Mouse (Mus musculus): ENCODE results near the gene Stambp.

Stambp gene

DNA sequence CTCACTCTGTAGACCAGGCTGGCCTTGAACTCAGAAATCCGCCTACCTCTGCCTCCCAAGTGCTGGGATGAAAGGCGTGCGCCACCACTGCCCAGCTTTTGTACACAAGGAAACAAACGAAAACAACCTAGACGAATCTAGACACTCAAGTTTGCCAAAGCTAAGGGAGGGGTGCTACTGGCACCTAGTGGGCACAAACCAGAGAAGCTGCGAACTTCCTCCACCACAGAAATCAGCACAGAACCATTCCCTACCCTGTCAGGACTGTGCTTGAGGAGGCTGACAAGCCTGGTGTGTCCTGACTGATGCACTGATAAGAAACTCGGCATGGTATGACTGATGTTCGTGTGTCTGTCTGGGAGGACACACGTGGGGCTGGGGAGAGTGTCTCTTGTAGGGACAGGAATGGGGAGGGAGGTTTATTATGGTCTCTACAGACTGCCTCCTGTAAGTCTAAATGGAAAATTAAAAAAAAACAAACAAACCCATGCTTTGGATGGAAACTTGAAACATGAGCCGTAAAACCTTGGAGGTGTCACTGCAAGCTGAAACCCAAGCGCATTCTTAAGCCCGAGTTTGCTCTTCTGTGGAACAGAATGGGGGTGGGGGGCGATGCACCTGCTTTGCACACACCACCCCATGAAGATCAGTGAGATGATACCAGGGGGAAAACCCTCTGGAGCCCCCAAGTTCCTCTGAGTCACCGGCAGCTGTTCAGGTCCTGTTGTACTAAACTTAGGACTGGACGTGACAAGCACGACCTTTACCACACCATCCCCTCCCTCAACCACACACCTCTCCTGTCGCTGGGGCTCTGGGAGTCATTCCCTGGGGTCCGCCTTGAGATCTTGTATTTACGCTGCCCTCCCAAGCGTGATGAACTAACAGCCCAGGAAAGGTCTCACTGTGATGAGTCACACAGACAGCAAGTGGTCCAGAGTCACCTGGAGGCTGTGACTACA, 3.3 kb downstream of the Stambp start:
- DNase-seq = peak; percentile 46

DNA sequence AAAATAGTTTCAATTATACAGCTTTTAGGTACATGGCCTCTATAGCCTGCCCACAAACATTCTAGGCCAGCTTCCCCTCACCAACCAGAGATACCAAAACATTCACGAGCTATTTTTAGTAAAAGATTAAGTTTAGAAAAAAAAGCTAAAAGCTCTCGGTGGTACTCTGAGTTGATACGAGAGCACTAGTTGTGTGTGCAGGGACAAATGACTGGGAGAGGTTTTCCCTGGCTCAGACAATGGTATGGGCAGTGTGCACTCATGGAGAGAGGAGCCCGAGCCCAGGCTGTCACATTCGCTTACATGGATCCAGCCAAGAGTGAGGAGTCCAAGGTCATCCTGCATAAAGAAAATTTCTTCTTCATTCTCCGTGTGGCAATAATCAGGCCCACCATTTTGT, 16.6 kb downstream of the Stambp start:
- DNase-seq = no peak

DNA sequence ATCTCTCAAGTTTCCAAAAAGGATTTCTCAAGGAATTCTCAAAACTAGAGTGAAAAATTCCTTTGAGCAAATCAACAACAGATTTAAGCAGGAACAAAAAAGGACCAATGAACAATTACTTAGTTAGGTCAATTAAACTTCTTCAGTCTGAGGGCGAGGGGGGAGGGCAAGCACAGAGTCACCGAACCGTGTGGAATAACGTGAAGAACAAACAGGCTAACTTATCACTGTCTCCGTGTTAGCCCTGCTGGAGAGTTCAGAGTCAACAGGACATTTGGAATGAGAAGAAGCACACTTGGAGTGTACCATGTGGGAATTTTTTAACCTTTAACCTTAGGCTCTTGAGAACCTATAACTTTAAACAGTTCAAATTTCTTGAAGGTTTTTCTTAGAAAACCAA, 24.2 kb downstream of the Stambp start:
- no peak for DNase-seq

DNA sequence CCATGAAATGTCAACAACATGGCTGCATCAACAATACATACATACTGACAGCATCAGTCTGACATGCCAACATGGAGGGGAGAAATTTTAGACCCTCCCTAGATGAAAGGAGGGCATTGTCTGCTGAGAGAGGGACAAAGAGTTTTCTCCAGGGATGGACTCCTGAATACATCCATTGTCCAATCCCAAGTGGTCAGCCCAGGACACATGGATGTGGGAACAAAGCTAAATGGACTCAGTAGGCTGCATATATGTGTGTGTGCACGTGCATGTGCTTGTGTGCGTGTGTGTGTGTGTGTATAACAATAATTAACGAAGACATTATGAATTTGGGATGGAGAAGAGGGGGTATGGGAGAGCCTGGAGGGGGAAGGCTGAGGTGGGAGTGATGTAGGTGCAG, 26.8 kb downstream of the Stambp start:
- no peak for DNase-seq

DNA sequence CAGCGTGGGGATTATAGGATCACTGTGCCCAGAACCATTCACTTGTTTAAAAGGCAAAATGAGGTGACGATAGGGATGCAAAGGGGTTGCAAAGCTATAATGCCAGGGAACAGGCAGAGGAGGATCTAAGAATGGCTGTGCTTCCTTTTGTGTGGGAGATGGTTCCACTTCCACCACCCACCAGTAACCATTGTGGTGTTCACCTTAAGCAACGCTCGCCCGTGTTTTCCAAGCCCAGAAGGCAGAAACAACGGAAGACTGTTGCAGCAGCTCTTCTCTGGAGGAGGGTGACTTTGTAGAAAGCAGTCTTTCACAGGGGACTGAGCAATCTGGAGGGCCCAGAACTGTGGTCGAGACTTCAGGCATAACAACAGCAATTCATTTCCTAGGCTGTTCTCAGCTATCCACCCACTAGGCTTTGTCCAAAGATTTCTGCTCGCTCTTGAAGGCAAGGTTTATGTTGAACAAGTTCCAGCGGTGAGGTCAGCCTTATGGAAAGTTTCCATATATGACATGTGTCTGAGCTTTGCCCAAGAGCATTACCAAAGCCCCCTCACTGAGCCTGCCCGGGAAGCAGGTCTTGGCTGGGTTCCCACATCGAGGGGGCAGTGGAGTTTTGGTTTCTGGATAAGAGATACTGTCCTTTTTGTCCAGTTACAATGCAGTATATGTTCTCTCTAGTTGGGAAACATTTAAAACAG, 30.6 kb downstream of the Stambp start:
- peak; percentile 66 for DNase-seq

DNA sequence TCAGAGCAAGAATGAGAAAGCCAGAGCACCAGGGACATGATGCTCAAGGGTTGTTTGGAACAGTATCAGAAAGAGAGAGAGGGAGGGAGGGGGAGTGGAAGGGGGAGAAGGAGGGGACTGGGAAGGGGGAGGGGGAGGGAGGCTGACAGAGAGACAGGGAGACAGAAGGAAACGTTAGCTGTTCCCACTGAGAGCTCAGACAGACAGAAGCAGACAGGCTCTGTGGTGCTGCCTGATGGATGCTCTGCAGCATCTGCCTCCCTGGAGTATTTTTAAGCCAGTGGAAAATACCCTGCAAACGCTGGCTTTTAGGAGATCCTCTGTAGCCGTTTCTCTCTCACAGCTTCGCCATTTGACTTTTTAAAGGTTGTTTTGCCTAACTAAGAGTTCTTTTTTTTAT, 32.5 kb downstream of the Stambp start:
- DNase-seq = no peak

DNA sequence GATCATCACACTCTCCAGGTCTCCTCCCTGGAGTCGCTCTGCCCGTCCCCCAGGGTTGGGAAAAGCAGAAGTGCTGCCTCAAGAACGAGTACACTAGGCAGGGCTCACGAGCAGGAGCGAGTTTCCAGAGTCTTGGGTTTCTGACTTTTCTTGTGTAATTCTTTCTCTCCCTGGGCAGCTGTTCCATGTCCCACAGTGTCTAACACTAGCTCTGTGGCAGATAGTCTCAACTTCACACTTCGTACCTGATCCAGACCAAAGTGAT, 35.8 kb downstream of the Stambp start:
- DNase-seq = no peak

DNA sequence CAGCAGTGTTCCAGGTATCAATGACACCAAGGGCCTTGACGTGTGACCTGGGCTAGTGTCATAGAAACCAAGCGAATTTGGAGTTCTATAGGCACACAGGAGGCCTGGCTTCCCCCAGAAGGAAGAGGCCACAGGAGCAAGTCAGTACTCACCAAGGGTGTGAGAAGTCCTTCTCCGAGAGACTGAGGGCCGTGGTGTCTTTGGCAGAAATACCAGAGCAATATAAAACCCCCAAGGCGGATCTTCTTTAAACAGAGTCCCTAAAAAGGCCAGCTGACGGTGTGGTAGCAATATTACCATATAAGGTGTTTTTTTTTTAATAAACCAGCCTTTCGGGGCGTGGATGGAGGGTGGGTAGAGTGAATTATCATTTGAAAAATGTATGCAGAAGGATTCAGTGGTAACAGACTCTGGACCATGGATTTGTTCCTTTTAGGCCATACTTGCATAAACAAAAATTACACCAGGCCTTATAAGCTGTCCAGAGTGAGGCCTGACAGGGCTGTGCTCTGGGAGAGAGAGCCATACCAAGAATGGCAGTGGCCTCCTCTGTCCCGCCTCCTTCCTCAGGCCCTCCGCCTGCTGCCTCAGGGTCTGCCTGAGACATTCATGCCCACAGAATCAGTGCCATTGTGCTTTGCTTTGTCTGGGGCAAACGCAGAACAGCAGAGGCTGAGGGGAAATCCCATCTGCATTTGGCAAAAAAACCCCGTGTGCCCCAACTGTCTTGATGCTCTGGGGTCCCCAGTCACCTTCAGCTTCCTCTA, 36.3 kb downstream of the Stambp start, which contains the start of gene Actg2:
Actg2 (minus strand) TSS at position 238 of the 767 bp plus-strand sequence.
- no peak for DNase-seq

DNA sequence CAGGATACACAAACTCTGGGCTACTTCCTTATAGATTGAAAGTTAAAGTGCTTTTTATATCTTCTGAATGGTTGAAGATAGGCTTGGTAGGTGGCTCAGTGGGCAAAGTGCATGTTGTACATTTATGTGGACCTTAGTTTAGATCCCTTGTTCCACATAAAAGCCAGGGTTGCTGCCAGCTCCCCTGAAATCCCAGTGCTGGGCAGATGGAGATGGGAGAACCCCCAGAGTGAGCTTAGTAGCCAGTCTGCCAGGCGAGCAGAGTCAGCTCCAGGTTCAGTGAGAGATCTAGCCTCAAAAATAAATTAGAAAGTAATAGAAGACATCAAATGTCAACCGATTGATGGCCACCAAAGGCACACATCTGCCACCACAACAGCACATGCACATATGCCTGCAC, 39.9 kb downstream of the Stambp start:
- peak; percentile 84 for DNase-seq

DNA sequence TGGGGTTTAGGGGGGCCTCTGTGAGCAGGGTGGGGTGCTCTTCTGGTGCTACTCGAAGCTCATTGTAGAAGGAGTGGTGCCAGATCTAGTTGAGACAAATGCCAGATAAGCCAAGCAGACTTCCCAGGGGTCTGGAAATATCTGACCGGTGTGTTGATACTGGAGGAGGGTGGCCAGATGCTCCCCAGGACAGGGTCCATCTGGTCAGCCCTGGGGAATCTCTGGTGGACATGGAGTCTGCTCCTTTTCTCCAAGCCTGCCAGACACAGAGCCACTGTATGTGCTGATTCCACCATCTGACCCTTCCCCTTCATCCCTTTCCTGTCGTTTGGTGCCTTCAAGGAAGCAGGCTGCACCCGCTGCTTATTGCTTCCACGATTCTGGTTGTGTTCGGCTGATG, 49.3 kb downstream of the Stambp start:
- DNase-seq = peak; percentile 73

DNA sequence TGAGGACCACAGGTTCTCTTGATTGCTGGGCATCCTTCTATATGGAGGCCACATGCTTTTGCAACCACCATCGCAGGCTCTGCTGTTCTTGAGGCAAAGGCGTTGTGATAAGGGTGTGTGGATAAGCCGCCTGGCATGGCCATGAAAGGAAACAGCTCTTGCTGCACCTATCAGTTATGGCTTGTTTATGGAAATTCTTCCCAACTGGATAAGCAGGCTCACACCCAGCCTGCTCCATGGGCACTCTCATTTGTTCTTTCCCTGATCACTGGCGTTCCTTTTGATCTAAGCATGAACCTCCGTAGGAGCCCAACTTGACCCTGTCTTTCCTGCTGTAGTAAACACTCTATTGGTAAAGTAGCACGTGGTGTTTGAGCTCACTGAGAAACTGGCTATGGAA, 50.7 kb downstream of the Stambp start:
- no peak for DNase-seq

DNA sequence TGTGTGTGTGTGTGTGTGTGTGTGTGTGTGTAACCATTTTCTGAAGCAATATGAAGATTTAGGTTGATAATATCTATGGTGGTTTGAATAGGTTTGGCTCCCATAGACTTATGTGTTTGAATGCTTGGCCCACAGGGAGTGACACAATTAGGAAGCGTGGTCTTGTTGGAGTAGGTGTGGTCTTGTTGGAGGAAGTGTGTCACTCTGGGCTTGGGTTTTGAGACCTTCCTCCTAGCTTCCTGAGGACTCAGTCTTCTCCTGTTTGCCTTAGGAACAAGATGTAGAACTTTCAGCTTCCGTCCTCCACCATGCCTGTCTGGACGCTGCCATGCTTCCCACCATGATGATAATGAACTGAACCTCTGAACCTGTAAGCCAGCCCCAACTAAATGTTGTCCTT, 53.9 kb downstream of the Stambp start:
- DNase-seq = no peak

DNA sequence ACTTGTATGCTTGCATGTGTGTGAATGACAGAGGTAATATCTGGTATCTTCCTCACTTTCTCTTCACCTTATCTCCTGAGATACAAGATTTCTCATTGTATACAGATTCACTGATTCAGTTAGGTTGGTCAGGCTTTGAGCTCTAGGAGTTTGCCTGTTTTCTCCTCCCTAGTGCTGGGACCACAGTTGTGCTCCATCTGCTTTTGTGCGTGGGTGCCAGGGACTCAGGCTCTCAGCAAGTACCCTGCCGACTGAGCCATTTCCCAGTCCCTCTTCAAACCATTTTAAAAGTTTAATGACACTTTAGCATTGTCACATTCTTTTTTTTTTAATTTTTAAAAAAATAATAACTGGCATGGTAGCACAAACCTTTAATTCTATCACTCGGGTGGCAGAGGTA, 57.4 kb downstream of the Stambp start:
- DNase-seq = no peak

DNA sequence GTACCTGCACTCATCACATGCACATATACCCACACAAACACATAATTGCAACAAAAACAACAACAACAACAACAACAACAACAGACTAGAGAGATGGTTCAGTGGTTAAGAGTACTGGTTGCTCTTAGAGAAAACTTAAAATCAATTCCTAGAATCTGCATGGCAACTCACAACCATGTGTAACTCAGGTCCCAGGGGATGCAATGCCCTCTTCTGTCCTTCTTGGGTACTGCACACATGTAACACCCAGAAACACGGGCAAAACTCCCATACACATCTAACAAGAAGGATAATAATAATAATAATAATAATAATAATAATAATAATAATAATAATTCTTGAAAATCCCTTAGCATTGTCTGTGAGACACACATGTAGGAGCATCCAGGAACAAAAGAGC, 60.0 kb downstream of the Stambp start:
- DNase-seq = peak; percentile 81

DNA sequence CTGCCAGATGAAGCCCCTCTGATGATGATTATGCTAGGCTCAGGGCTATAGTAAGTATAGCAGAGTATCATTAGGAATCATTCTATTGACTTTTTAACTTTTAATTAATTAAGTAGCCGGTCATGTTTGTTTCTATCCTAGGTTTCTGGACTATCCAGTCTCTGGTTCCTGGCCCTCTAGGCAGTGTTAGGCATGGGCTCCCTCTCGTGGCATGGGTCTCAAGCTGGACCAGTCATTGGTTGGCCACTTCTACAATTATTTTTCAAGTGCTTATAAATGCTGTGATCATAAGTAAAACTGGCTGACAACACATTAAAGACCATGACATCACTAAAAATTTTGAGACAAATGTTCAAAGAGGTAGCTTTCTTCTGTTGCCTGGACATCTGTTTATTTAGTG, 62.3 kb downstream of the Stambp start:
- no peak for DNase-seq

DNA sequence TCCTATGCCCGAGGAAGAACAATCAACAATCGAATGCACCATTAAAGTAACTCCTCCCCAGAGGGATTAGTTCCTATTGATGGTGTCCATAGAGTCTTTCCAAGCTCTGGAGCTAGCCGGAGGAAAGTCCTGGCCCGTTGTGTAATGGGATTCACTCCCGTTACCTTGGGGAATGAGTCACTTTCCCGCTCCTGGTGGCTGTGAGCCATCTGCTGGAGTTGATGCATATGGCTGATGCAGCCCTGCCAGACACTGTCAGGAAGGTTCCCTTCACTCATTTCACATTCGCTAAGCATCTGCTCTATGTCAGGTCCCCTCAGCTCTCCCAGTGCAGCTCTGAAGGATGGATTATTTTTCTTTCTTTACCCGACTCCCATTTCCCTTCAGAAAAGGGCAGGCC, 63.1 kb downstream of the Stambp start:
- peak; percentile 83 for DNase-seq

DNA sequence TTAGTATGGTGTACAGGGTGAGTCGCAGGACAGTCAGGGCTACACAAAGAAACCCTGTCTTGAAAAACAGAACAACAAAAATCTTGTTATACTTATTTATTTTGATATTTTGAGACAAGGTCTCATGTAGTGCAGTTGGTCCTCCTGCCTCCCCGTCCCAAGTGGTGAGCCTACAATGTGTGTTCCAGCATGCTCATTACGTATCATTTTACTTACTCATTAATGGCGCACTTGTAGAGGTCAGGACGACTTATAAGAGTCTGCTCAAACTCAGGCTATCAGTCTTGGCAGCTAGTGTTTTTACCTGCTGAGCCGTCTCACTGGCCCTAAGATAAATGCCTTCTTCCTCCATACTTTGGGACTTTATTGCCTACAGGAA, 65.4 kb downstream of the Stambp start:
- DNase-seq = no peak

DNA sequence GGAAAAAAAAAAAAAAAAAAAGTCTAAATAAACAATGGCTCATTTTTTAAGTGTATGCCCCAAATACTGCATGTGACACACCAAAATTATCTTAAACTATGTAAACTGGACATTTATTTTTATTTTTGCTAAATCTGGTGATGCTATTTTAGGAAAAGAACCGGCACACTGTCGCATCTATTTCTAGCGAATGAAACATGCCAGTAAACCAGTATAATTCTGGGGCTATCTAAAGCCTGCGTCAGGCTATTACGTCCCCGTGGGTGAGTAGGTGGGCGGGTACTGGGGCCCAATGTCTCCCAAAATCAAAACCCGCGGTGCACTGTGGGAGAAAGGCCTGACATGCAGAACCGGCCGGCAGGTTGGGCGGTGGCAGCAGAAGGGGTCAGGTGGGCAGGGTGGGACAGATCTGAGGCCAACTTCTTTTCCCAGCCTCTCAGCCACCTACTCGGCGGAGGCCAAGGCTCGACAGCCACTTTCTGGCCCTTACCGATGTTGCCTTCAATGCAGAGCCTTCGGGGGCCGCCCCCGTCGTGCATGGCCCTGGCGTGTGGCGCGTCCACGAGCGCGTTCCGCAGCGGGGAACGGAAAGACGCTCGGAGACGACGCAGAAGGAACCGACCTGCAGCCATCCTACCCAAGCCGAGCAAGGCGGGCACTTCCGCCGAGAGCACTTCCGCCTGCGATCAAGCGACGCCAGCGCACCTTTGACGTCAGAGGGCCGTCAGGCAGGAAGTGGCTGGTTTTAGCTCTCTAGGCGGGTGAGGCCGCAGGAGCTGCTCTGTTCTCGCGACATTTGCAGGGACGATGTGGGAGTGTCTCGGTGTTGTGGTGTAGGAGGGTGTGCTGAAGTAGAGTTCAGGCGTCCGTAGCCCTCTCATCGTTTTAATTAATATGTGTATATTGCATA, 66.0 kb downstream of the Stambp start, which contains the start of gene Dguok:
Dguok (minus strand) TSS at position 712 of the 910 bp plus-strand sequence.
- DNase-seq = peak; percentile 97

DNA sequence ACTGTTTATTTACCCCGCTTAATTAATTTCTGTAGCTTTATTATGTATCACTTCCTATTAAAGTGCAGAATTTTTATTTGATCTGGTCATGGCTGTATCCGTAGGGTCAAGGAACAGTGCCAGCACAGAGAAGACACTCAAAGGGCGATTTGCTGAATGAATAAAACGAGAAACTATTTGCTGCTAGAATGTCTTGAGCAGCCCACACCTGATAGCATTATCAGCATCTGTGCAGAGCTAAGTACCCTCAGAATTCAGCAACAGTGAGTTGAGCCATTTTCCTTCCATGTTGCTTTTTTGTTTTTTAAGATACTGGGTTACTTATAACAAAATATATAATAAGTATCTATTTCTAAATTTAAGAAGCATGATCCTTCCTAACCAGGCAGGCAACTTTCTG, 67.0 kb downstream of the Stambp start:
- DNase-seq = no peak

DNA sequence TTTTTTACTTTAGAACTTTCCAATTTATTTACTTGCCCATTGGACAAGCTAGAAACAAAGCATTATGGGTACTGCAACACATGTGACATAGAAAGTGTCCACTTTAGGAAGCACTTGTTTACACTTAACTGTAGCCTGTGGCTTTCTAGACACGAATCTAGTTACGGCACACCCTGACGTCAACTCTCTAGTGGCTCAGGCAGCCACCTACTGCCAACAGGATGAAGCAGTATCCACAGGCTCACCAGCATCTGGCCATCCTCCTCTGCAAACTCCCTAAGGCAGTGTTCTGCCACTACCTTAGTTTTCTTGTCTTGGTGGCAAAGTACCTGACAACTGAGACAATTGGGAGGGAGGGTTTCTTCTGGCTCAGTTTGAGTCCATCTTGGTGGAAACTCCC, 69.2 kb downstream of the Stambp start:
- DNase-seq = no peak

DNA sequence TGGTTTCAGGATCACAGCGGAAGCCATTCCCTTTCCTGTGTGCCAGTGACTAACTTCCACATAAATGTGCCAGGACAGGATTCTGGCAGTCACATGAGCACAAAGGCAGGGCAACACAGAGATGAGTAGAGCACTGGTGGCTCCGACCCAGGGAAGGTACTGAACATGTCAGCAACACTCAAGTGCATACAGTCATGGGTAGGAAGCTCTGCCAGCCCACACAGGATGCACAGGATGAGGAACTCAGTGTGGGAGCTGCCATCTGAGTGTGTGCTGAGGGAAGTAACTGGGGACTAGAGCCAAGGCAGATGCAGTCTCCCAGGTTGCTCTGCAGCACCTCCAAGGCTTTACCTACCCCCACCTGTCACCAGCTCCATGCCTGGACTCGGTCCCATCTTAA, 69.9 kb downstream of the Stambp start:
- DNase-seq = no peak

DNA sequence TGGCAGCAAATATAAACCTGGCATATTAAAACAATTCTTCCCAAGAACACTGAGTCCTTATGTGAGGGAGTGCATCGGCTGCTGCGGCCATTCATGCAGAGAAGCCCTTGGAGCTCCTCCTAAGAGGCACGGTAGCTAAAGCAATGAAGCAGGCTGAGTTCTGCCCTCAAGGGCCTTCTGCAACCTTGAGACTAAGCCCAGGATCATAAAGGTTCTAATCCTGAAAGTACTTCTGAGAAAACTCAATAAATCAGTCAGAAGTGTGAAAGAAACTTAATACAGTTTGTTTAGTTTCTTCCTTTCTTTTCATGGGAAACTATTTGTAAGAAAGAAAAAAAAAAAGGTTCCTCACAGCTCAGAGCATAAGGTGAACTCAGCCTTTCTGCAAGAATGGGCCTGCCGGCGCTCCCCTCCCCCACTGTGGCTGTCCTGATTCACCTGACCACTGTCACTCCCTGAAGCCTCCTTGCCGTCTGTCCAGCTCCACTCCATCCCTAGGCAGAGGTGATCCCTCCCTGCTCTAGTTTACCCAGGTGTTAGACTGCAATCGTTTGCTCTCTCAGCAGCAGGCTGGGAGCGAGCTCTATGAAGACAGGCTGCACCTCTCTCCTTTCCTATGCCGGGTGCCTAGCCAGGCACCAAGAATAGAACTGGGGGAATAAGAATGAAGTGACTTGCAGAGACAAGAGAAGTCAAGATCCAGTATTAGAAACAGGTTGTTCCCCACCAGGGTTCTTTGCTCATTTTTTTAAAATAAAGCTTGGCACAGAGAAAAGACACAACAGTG, 70.8 kb downstream of the Stambp start:
- DNase-seq = no peak

Measured in cerebellum, adult 9-10 months (tissue).